Mouse (Mus musculus) embryonic stem cell, embryonic (primary cell): ENCODE measurements around the gene Cc2d1b.

Experiments
- CTCF ChIA-PET, 4 experiments: fragments of 300-600 bp in 2 of 4; fragments of 350-600 bp in 2 of 4; sonication (Branson Sonifier 250); formaldehyde crosslinking; loops; one replicate each; lab custom pipeline; 2022; ENCODE audit warnings: inconsistent platforms in 2 of 4; lab: Charles Lee
- POLR2A ChIA-PET, 4 experiments: fragments of 300-600 bp in 2 of 4; fragments of 350-600 bp in 2 of 4; sonication (Branson Sonifier 250); formaldehyde crosslinking; loops; one replicate each; lab custom pipeline; 2022; ENCODE audit warnings: antibody characterized with exemption in 4 of 4, inconsistent platforms in 1 of 4; lab: Charles Lee

Gene Cc2d1b

DNA sequence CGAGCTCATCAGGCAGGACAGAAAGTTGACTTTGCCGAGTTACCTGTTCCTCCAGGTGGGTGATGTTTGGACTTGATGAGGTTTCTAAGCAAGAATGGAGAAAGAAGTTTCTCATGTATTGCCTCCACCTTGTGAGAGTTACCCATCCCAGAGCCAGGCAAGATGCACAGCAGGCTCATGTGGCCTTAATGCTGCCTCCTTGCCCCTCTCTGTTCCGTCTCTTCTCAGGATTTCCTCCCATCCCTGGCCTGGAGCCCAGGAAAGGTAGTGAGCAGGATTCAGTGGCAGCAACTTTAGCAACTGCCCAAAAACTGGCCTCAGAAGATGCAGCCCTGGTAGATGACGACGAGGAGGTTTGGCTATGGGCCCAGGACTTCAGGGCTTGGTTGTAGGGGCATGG, 7.3 kb downstream of the Cc2d1b start:
- CTCF ChIA-PET = no interaction called here
- POLR2A ChIA-PET = interaction anchor here in 2 of 4 experiments (0.5 to 9.1 kb wide), 6 partner anchors 7 to 477 kb away, joined by 3 to 98 read pairs (median 3); partner anchors contain the start of genes Cc2d1b (in 1 of the 2), Orc1 (in 1 of the 2) and Prpf38a (in 1 of the 2)

DNA sequence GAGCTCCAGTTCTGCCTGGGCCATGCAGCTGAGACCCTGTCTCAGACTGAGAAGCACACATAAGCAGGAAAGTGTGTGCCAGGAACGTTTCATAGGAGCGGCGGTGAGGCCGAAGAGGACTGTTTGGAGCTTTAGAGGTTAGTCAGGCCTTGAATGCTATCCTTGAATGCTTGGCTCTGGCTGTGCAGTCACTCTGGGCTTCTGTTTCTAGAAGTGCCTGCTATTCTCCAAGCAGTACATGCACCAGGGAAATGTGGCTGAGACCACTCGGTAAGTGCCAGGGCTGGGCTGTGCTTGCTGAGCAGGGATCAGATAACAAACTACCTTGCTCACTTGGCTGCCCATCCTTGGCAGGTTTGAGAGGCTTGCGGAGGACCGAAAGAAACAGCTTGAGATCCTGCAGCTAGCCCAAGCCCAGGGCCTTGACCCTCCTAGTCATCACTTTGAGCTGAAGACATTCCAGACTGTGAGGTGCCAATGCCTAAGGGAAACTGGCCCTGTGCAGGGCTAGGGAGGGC, 9.7 kb downstream of the Cc2d1b start:
- ChIA-PET POLR2A (interaction anchor here in 3 of 4 experiments (0.9 to 9.1 kb wide), 6 partner anchors 9 to 64 kb away, joined by 3 to 98 read pairs (median 6); partner anchors contain the start of gene Cc2d1b (in 3 of the 3)), CTCF (interaction anchor here in 2 of 4 experiments (0.6 to 0.8 kb wide), 3 partner anchors 10 to 725 kb away, joined by 3 read pairs; partner anchors contain the start of gene Cc2d1b (in 1 of the 2))

DNA sequence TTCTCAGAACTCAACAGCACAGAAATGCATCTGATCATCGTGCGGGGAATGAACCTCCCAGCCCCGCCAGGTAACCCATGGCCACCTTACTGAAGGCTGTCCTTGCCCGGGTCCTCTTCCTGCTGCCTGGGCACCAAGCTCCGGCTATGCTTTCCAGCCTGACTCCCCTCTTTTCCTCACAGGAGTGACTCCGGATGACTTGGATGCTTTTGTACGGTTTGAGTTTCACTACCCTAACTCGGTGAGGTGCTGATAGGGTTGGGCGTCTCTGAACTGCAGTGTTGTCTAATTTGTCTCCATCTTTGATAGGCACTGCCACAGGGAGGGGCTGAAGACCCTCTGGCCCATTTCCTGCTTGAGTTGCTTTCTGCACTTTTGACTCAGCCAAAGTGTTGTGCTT, 10.4 kb downstream of the Cc2d1b start:
- ChIA-PET POLR2A (interaction anchor here in 3 of 4 experiments (0.9 to 9.1 kb wide), 6 partner anchors 9 to 64 kb away, joined by 3 to 98 read pairs (median 6); partner anchors contain the start of gene Cc2d1b (in 3 of the 3)), CTCF (interaction anchor here in 2 of 4 experiments (0.6 to 1.3 kb wide), 5 partner anchors 9 to 726 kb away, joined by 3 read pairs; partner anchors contain the start of gene Cc2d1b (in 1 of the 2))

DNA sequence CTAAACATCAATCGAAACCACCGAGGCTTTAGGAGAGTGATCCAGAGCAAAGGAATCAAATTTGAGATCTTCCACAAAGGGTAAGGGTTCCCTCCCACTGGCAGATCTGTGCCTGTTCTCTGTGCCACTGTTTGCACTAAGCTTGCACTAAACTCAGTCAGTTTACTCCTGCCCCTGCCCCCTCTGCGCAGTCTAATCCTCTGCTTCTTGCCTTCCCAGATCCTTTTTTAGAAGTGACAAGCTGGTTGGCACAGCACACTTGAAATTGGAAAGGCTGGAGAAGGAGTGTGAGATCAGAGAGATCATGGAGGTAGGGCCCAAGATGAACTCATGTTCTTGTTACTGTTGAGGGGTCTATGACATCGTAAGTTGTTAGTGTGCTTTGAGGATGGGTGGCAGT, 11.9 kb downstream of the Cc2d1b start:
- ChIA-PET CTCF (no interaction called here), POLR2A (interaction anchor here in 3 of 4 experiments (0.8 to 9.1 kb wide), 8 partner anchors 8 to 53 kb away, joined by 3 to 98 read pairs (median 4); partner anchors contain the start of genes Cc2d1b (in 2 of the 3), Orc1 (in 2 of the 3) and Prpf38a (in 2 of the 3))

DNA sequence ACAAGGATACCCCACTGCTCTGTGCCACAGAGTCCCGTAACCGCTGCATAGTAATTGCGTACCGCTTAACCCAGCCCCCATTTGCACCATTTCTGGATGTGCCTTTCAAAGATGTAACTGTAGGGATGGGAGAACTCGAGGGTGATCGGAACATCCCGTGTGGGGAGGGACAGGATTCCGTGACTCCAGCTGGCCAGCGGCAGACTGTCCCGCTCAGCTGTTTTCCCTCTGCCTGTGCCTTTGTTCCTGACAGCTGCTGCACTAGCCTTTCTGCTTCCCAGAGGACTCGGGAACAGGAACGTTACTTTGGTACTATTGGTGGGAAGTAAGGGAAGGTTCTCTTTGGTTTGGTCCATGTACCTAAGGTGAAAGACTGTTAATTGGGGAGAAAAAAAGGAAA, 14.0 kb downstream of the Cc2d1b start:
- POLR2A ChIA-PET = interaction anchor here in 3 of 4 experiments (0.7 to 9.1 kb wide), 8 partner anchors 8 to 295 kb away, joined by 3 to 98 read pairs (median 6); partner anchors contain the start of genes Cc2d1b (in 2 of the 3), Orc1 (in 2 of the 3) and Prpf38a (in 2 of the 3)
- CTCF ChIA-PET = interaction anchor here in 1 of 4 experiments (0.5 kb wide), 1 partner anchor 132 kb away, joined by 3 read pairs; no protein-coding TSS in a partner anchor

DNA sequence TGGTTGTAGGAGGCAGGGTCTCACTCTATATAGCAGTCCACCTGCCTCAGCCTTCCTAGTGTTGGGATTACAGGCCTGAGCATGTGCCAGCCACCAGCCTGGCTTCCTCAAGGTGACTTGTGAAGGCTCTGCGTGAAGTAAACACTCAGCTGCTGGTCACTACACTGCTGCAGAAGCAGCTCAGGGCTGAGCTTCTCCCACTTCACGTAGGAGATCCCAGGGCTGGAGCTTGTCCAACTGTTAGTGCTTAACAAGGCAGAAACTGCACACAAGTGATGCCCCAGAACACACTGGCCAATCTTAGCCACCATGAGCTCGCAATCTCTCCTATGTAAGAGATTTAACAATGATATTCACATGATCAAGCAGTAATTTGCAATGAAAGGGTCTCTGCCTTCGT, 15.0 kb downstream of the Cc2d1b start:
- POLR2A ChIA-PET = interaction anchor here in 3 of 4 experiments (1.0 to 9.1 kb wide), 8 partner anchors 9 to 296 kb away, joined by 3 to 98 read pairs (median 7); partner anchors contain the start of genes Cc2d1b (in 3 of the 3), Orc1 (in 1 of the 3) and Prpf38a (in 1 of the 3)
- CTCF ChIA-PET = interaction anchor here in 1 of 4 experiments (0.6 to 1.3 kb wide), 2 partner anchors 13 to 53 kb away, joined by 4 to 5 read pairs; no protein-coding TSS in a partner anchor

DNA sequence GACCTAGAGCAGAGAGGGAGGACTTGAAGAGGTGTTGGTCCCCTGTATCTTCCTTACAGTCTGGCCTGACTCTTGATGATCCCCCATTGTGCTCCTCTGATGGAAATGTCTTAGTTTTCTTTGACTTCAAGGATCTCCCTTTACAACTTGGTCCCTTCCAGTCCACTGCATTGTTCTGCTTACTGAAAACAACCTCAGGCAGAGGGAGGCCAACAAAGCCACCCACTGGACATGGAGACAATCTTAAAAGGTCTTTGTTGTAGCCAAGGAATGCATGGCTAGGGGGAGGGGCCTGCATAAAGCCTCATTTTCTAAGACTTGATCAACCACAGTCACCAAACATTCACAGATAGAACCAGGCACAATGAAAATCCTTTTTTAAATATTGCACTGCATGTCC, 15.4 kb downstream of the Cc2d1b start:
- ChIA-PET CTCF (interaction anchor here in 1 of 4 experiments (0.6 to 1.3 kb wide), 2 partner anchors 13 to 52 kb away, joined by 4 to 5 read pairs; no protein-coding TSS in a partner anchor), POLR2A (interaction anchor here in 3 of 4 experiments (0.6 to 9.1 kb wide), 13 partner anchors 9 to 304 kb away, joined by 3 to 98 read pairs (median 4); partner anchors contain the start of genes Cc2d1b (in 3 of the 3), Btf3l4 (in 1 of the 3), Orc1 (in 1 of the 3) and Prpf38a (in 1 of the 3))

DNA sequence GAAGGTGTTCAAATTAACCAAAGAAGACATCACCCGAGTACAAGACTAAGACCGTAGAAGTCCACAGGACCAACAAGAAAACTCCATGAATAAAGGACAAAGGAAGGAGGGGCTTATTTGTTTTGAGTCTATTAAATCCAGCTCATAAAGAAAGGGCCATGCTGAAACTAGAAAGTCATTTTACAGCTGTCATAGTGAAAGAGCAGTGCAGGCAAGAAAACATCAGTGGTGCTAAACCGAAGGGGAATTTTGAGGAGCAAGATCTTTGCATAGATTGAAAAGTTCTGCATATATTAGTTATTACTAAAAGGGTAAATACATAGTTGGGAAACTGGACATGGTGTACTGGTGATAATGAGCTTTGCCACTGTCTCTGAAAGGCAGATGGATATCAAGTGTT, 18.0 kb downstream of the Cc2d1b start:
- ChIA-PET POLR2A (interaction anchor here (0.6 to 3.7 kb wide), 10 partner anchors 10 to 1205 kb away, joined by 3 to 17 read pairs (median 4); partner anchors contain the start of genes Cc2d1b (in 2 of the 4) and Txndc12 (in 1 of the 4)), CTCF (interaction anchor here in 1 of 4 experiments (0.6 kb wide), 1 partner anchor 366 kb away, joined by 5 read pairs; no protein-coding TSS in a partner anchor)

DNA sequence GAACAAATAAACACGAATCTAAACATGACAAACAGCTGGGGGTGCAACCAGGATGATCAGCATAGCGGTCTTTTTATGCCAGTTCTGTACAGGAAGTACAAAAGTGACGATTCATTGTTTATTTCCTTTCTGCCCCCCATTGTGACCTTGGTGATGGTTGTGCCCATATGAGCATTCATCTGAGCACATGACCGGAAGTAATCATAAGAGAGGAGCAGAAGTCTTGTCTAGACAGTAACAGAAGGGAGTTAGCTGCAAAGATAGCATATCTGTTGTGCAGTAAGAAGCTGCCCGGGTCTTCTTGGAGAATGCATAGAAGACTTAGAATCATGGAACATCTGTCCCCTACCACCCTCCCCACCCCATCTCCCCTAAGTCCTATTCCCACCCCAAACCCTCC, 19.0 kb downstream of the Cc2d1b start:
- ChIA-PET CTCF (no interaction called here), POLR2A (interaction anchor here in 2 of 4 experiments (0.6 to 3.7 kb wide), 7 partner anchors 8 to 510 kb away, joined by 3 to 17 read pairs (median 3); partner anchors contain the start of genes Cc2d1b (in 1 of the 2), Orc1 (in 1 of the 2) and Prpf38a (in 1 of the 2))

DNA sequence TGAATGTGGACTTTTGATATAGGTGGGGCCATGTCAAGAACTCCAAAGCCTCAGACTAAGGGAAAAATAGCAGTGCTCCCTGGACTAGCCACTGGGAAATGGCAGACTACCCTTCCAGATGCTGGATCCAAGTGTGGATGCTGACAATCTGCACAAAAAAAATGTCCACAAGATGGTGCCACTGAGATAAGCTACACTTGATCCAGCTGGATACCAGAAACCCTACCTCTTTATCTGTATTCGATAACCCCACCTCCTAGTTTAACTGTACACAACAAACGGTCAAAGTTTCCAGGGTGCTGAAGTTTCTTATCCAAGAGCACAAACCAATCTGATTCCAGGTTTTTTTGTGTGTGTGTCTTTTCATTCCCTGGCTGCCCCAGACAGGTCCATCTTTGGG, 44.7 kb downstream of the Cc2d1b start:
- CTCF ChIA-PET = interaction anchor here (0.5 to 1.3 kb wide), 12 partner anchors 9 to 1209 kb away, joined by 3 to 10 read pairs (median 3); partner anchors contain the start of genes Orc1 (in 1 of the 4) and Prpf38a (in 1 of the 4)

More for the DNA sequence above, 44.7 kb downstream of the Cc2d1b start:
- POLR2A ChIA-PET = interaction anchor here in 3 of 4 experiments (0.5 to 1.3 kb wide), 7 partner anchors 12 to 337 kb away, joined by 3 to 4 read pairs (median 3); partner anchors contain the start of genes Btf3l4 (in 1 of the 3), Cc2d1b (in 1 of the 3) and Coa7 (in 1 of the 3)
